Mouse (Mus musculus): Measurements from ENCODE around the gene Grin2b.

DNA sequence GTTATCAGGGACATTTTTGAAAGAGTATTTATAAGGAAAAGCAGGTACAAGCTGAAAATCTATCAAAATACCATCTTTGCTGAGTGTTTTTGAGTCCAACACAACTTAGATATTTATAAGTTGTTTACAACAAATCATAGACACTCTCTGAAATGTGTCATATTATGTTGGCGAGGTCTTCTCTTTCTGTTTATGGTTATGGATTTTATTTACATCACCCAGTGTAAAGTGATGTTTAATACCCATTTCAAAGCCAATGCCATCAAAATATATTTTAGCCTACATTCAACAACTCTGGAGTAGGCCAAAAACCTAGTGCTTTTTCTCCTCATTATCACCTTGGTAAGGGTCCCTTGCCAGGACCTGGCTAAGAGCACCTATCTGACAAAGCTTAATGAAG is 154.3 kb downstream of the Grin2b start:
- TF ChIP-seq POLR2A (IDR thresholded peaks at IDR 0.05; ENCODE audit: extremely low read depth, insufficient read depth, low read length) (no peak), CTCF (IDR thresholded peaks at IDR 0.05; ENCODE audit: low read depth, low read length) (no peak)
